Mouse (Mus musculus): ENCODE measurements at regions not wholly inside any gene's neighbourhood (a gene's known extent, or its start where the extent isn't known, plus 50 kb on each side); places are given as distances from the start of the nearest gene placed in this dataset.

- TF ChIP-seq POLR2A (IDR thresholded peaks at IDR 0.05; ENCODE audit: extremely low read depth, insufficient read depth, low read length) = no peak
- TF ChIP-seq CTCF (IDR thresholded peaks at IDR 0.05; ENCODE audit: extremely low read depth, insufficient read depth, low read length) = peak; percentile 86
Observed at GRCm38 (mm10) chr11:117056958-117057357, 58.0 kb upstream of the Sec14l1 start.

Data from cortical plate, adult 2 months (tissue).